Mouse (Mus musculus): Measurements from ENCODE around the gene Foxj1. TPM values are rescaled to one million over a fixed set of nuclear protein-coding genes. Genes with fewer than 3 reads are reported as not detected.

The Foxj1 gene
- polyA plus RNA-seq, 1 experiment from 2014 or later: 17.4 TPM

DNA sequence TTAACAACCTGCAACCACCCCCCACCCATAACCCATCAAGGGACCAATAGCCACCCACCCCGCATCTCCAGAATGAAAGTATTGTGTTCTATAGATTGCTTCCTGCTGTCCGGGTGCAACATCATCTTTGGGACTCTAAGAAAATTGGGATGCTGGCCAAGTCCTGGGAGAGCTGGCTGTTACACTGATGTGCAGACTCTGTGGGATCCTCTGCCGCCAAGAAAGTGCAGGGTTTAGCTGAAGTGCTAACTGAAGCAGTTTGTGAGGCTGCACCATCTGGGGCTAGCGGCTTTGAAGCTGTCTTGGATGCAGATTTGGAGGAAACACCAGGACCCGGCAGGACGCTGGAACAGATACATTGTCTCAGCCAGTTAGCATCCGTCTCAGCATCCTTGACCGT lies 24.0 kb downstream of the Foxj1 start:
- Histone ChIP-seq H3K36me3 (replicated peaks) (no peaks in the 10 kb centered on the region), H3K9ac (no peak overlapping the region), H3K4me1 (no peaks in the 10 kb centered on the region), H3K27ac (no peak overlapping the region), H3K4me3 (no peak overlapping the region), H3K9me3 (no peaks in the 10 kb centered on the region), H3K27me3 (replicated peaks) (no peaks in the 10 kb centered on the region), H3K4me2 (no peak overlapping the region)
- 46% methylated on average over 8 of the region's 8 CpGs for WGBS
- ATAC-seq (replicated peaks): no peak

DNA sequence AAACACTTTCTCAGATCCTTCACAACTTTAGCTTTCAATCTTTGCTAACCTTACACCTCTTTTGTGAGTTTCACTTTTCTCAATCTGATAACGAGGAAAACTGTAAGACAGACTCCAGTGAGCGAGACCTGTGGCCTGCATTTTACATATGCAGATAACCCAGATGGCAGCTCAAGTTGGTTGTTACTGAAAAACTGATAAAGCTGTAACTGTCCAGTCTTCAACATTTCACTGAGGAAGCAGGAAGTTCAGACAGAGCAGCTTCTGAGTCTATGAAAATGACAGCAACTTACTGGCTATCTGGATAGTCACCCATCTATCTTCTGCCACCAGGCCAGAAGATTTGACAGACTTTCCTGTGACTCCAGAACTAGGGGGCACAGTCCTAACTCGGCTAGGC lies 25.6 kb downstream of the Foxj1 start:
- peaks cover 10% of the 10 kb centered on the region for H3K4me1 ChIP-seq
- peaks cover 2% of the 10 kb centered on the region; the same call in 1 of the 2 replicates for H3K36me3 ChIP-seq (replicated peaks)
- no peaks in the 10 kb centered on the region for H3K27me3 ChIP-seq (replicated peaks)
- H3K4me3 ChIP-seq: no peak overlapping the region
- no peak overlapping the region for H3K9ac ChIP-seq
- H3K4me2 ChIP-seq: no peak overlapping the region
- no peak for ATAC-seq (replicated peaks)
- no peak overlapping the region for H3K27ac ChIP-seq
- H3K9me3 ChIP-seq: no peaks in the 10 kb centered on the region
- WGBS: 82% methylated on average over 3 of the region's 3 CpGs

DNA sequence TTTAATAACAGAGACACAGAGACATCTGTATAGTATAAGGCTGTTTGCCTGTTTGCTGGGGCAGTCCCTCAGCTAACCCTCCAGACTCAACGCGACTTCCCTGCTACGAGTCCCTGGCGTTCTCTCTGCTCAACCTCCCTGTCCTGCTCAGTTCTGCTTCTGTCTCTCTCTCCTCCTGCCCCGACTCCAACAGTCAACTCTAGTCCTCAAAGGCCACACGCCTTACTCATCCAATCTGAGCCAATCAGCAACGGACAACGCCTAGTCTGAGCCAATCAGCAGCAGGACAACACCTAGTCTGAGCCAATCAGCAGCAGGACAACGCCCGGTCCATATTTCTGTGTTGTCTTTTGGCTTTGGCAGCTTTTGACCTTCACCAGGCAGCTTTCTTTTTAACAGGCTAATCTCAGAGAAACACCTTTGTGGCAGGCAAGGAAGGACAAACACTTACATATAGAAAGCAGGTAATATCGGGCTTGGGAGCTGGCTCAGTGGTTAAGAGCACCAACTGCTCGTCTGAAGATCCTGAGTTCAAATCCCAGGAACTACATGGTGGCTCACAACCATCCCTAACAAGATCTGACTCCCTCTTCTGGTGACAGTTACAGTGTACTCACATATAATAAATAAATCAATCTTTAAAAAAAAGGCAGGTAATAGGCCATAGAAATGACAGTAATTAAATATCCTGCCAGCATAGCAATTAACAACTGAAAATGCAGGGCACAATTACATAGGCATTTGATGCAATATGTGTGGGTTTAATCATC lies 27.3 kb downstream of the Foxj1 start:
- no peaks in the 10 kb centered on the region for H3K9me3 ChIP-seq
- ATAC-seq (replicated peaks): no peak
- H3K9ac ChIP-seq: no peak overlapping the region
- H3K36me3 ChIP-seq (replicated peaks): peaks cover 18% of the 10 kb centered on the region
- H3K4me1 ChIP-seq: peaks cover 10% of the 10 kb centered on the region
- no peaks in the 10 kb centered on the region for H3K27me3 ChIP-seq (replicated peaks)
- no peak overlapping the region for H3K27ac ChIP-seq
- H3K4me3 ChIP-seq: no peak overlapping the region
- WGBS: 93% methylated on average over 12 of the region's 12 CpGs
- H3K4me2 ChIP-seq: no peak overlapping the region

DNA sequence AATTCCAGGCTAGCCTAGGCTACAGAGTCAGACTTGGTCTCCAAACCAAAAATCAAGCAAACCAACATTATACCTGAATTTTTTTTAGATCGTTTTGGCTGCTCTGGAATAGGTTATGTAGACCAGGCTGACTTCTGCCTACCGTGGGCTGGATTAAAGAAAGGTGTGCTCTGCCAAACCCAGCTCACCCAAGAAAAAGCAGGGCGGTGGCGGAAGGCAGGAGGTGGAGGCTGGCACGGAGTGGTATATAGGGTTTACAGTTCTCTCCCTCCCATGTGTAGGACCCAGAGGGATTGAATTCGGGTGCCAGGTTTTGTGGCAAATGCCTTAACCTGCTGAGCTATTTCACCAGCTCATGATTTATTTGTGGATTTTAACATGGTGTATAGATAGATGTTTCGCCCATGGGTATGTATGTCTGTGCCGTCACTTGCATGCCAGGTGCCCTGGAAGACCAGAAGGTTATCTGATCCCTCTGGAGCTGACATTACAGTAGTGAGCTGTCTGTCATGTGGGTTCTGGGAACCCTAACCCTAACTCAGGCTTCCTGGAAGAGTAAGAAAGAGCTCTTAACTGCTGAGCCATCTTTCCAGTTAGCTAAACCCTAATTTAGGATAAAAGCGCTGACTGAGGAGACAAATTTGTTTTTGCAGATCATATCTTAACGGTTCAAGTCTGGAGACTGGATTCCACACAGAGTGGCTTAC lies 28.0 kb downstream of the Foxj1 start, which contains the start of gene Exoc7:
Gene Exoc7 (minus strand): TSS at position 215 of the 707 bp plus-strand sequence.
- Histone ChIP-seq H3K27ac (peak within 1 kb of the TSS; percentile 59), H3K4me3 (peak within 1 kb of the TSS; percentile 72), H3K9ac (peak within 1 kb of the TSS; percentile 69), H3K36me3 (replicated peaks) (peaks cover 25% of the 10 kb centered on the region), H3K27me3 (replicated peaks) (no peaks in the 10 kb centered on the region), H3K4me2 (peak within 1 kb of the TSS; percentile 67), H3K4me1 (peaks cover 10% of the 10 kb centered on the region), H3K9me3 (no peaks in the 10 kb centered on the region)
- peak; percentile 60 for ATAC-seq (replicated peaks)
- 85% methylated on average over 10 of the region's 10 CpGs for WGBS

DNA sequence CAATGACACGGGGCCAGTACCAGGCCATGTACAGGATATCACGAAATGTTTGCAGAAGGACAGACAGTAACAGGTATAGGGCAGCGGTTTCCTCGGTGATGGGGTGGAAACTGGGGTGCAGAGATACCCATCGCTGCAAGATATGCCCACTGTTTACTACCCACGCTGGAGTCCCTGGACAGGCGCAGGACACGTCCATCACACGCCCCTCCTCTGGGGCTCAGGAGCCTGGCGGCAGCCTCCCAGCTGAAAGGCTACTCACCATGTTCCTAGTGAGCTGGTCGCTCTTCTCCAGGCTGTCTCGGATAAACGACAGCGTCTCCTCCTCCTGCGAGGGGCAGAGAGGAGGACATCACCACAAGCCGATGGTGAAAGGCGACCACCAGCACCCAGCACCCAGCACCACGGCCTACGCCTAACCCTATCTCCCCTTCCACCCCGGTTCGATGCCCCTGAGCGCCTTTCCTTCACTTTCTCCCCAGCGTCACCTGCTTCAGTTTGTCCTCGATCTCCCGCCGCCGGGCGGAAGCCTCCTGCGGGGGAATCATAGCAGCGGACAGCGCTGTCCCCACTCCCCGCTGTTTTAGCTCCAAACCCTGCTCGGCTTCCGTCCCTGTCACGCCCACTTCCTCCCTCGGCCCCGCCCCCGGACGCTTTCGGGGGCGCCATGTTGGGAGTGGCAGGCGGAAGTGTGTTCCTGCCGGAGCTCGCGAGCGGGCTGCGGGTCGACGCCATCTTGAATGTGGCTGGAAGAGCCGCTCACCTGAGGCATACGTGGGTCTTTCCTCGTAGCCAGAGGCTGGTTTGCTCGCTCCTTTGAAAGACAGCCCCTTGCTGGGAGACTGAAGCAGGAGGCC lies 28.8 kb downstream of the Foxj1 start:
- ATAC-seq (replicated peaks): peak; percentile 93
- Histone ChIP-seq H3K27me3 (replicated peaks) (no peaks in the 10 kb centered on the region), H3K4me3 (peak overlapping the region; percentile 72), H3K9me3 (no peaks in the 10 kb centered on the region), H3K9ac (peak overlapping the region; percentile 69), H3K27ac (peak overlapping the region; percentile 59), H3K4me1 (peaks cover 10% of the 10 kb centered on the region), H3K4me2 (peak overlapping the region; percentile 67), H3K36me3 (replicated peaks) (peaks cover 33% of the 10 kb centered on the region)
- 2% methylated on average over 53 of the region's 53 CpGs for WGBS

DNA sequence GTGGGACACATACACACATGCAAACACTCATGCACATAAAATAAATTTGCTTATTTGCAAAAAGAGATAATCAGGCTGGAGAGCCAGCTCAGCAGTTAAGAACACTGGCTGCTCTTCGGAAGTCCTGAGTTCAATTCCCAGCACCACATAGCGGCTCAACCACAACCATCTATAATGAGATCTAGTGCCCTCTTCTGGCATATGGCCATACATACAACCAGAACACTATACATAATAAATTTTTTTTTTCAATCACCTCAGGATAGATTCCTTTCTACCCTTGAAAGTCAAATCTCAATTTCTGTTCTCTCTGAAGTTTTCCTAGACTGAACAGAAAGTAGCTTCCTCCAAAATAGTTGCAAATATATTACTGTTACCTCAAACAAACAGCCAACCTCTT lies 29.8 kb downstream of the Foxj1 start:
- Histone ChIP-seq H3K27me3 (replicated peaks) (no peaks in the 10 kb centered on the region), H3K27ac (no peak overlapping the region), H3K9ac (no peak overlapping the region), H3K4me3 (peak overlapping the region; percentile 72), H3K4me1 (peaks cover 10% of the 10 kb centered on the region), H3K4me2 (peak overlapping the region; percentile 67), H3K36me3 (replicated peaks) (peaks cover 41% of the 10 kb centered on the region), H3K9me3 (no peaks in the 10 kb centered on the region)
- ATAC-seq (replicated peaks): no peak
- WGBS: 96% methylated on average over 2 of the region's 2 CpGs

DNA sequence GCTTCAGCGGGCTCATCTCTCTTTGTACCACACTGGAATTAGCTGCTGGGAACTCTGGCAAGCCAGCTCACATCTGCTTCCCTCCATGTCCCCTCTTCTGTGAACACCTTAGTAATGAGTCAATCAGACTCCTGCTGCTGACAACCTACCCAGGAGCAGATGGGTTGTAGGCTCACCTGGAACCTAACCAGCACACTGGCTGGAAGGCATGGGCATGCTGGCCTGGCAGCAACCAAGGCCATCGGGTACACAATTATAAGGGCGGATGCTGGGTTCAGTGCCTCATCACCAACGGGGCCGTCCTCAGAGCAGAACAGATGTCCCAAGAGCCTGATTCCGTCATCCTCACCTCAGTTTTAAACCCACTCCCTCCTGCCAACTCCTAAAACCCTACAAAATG lies 36.6 kb downstream of the Foxj1 start:
- H3K36me3 ChIP-seq (replicated peaks): peaks cover 78% of the 10 kb centered on the region
- no peak overlapping the region for H3K4me3 ChIP-seq
- no peaks in the 10 kb centered on the region for H3K4me1 ChIP-seq
- no peak overlapping the region for H3K9ac ChIP-seq
- H3K27me3 ChIP-seq (replicated peaks): no peaks in the 10 kb centered on the region
- ATAC-seq (replicated peaks): no peak
- H3K27ac ChIP-seq: no peak overlapping the region
- H3K4me2 ChIP-seq: no peak overlapping the region
- 90% methylated on average over 6 of the region's 6 CpGs for WGBS
- no peaks in the 10 kb centered on the region for H3K9me3 ChIP-seq

DNA sequence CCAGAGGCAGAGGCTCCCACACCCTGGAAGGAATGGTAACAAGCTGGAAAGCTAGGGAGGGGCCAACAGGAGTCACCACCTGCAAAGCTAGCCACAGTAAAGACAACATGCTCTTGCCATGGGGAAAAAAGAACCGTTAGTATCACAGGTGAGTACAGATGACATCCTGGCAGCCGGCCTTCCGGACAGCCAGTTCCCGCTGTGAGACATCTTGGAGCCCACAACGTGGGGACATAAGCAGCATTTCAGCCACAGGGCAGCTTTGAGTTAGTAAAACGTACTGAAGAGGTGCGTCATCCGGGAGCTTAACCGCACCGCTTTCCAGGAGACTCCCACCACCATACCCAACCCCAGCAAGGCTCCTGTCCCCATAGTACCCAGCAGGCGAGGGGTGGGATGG lies 37.0 kb downstream of the Foxj1 start:
- H3K9ac ChIP-seq: no peak overlapping the region
- no peak overlapping the region for H3K27ac ChIP-seq
- H3K9me3 ChIP-seq: no peaks in the 10 kb centered on the region
- WGBS: 89% methylated on average over 11 of the region's 11 CpGs
- no peak overlapping the region for H3K4me3 ChIP-seq
- H3K4me2 ChIP-seq: no peak overlapping the region
- no peak for ATAC-seq (replicated peaks)
- H3K36me3 ChIP-seq (replicated peaks): peaks cover 74% of the 10 kb centered on the region
- H3K4me1 ChIP-seq: no peaks in the 10 kb centered on the region
- no peaks in the 10 kb centered on the region for H3K27me3 ChIP-seq (replicated peaks)

DNA sequence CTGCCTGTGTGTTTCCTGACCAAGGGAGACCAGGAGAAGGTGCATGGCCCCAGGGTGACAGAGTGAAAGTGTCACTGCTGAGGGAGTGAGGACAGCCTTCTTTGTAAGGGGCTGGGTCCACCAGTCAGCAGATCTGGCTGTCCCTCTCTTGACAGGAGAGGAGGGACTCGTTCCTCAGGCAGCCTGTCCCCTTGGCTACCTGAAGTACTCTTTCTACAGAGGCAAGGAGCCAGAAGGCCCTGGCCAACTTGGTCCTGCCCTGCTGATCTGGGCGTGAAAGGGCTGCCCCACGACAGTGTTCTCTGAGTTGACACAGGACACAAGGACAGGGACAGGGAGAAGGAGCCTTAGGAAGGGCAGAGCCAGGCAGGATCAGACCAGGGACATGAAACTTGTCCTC lies 38.2 kb downstream of the Foxj1 start:
- ATAC-seq (replicated peaks): no peak
- 68% methylated on average over 3 of the region's 3 CpGs for WGBS

DNA sequence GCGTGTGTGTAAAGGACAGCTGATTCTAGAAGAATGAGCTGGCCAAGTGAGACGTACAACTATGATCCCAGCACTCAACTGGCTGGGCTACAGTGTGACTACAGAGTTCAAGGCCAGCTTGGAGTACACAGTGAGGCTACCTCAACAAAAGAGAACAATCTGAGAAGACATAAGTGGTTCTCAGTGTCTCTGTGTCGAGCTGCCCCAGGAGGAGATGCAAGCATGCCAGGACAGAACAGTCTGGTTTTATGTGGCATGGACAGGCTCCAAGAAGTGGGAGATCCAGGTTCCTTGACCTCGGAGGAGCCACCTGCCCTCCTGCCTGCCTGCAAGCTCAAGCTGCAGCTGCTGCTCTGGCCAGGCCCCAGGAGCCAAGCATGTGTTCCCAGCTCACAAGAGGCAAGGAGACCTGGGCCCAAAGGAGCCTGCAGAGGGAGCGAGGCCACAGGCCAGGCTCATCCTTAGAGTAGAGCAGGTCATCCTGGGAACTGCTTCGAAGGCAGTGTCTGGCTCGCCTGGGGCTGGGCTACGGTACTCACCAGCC lies 38.9 kb downstream of the Foxj1 start:
- Histone ChIP-seq H3K4me1 (no peaks in the 10 kb centered on the region), H3K36me3 (replicated peaks) (peaks cover 70% of the 10 kb centered on the region; the same call in 1 of the 2 replicates), H3K4me3 (no peak overlapping the region), H3K9ac (no peak overlapping the region), H3K4me2 (no peak overlapping the region), H3K9me3 (no peaks in the 10 kb centered on the region), H3K27me3 (replicated peaks) (no peaks in the 10 kb centered on the region), H3K27ac (no peak overlapping the region)
- 88% methylated on average over 8 of the region's 8 CpGs for WGBS
- ATAC-seq (replicated peaks): no peak

More for the DNA sequence above, 38.2 kb downstream of the Foxj1 start:
- Histone ChIP-seq H3K27me3 (replicated peaks) (no peaks in the 10 kb centered on the region), H3K36me3 (replicated peaks) (peaks cover 71% of the 10 kb centered on the region), H3K4me3 (no peak overlapping the region), H3K4me2 (no peak overlapping the region), H3K9me3 (no peaks in the 10 kb centered on the region), H3K4me1 (no peaks in the 10 kb centered on the region), H3K9ac (no peak overlapping the region), H3K27ac (no peak overlapping the region)

DNA sequence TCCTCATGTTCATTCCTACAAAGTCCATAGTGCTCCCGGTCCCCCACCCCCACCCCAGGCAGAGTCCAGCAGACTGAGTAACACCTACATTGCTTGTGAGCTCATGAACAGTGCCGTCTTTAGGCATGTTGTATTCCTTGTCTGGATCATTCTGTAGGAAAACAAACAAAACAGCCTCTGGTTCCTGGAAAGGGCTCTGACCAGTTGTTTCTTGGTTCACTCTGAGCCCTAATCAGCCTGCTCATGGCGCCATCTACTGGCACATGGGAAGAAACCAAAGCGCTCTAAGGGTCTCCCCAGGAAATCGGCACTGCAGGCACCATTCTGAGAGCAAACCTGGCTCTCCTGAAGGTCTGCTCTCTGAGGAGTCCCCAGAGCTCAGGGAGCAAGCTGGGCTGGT lies 40.9 kb downstream of the Foxj1 start:
- peaks cover 57% of the 10 kb centered on the region; the same call in 1 of the 2 replicates for H3K36me3 ChIP-seq (replicated peaks)
- H3K9me3 ChIP-seq: no peaks in the 10 kb centered on the region
- H3K27me3 ChIP-seq (replicated peaks): no peaks in the 10 kb centered on the region
- H3K4me3 ChIP-seq: no peak overlapping the region
- H3K4me2 ChIP-seq: no peak overlapping the region
- no peak for ATAC-seq (replicated peaks)
- H3K27ac ChIP-seq: no peak overlapping the region
- H3K9ac ChIP-seq: no peak overlapping the region
- 33% methylated on average over 5 of the region's 5 CpGs for WGBS
- H3K4me1 ChIP-seq: no peaks in the 10 kb centered on the region
